Mouse (Mus musculus): ENCODE data around the gene Ccdc34.
A peak's percentile ranks its signal among the peaks of the same experiment; 100 is the strongest.

Gene Ccdc34

GRCm38 (mm10) chr2:110017616-110018505 is at the start of gene Ccdc34:
Gene Ccdc34, plus strand, starts transcription at chr2:110017817.
- DNase-seq (ENCODE audit: low read depth, low spot score): peak; percentile 92

- DNase-seq (ENCODE audit: low read depth, low spot score): no peak
Measured at GRCm38 (mm10) chr2:109969381-109969780, 48.2 kb upstream of the Ccdc34 start.

- no peak for DNase-seq (ENCODE audit: low read depth, low spot score)
Measured at GRCm38 (mm10) chr2:109969926-109970532, 47.6 kb upstream of the Ccdc34 start.

GRCm38 (mm10) chr2:109970744-109971410 is 46.7 kb upstream of the Ccdc34 start:
- DNase-seq (ENCODE audit: low read depth, low spot score): no peak

- no peak for DNase-seq (ENCODE audit: low read depth, low spot score)
Measured at GRCm38 (mm10) chr2:109972310-109972709, 45.3 kb upstream of the Ccdc34 start.

- DNase-seq (ENCODE audit: low read depth, low spot score): no peak
Measured at GRCm38 (mm10) chr2:109972922-109973321, 44.7 kb upstream of the Ccdc34 start.

GRCm38 (mm10) chr2:109974807-109975206 is 42.8 kb upstream of the Ccdc34 start:
- DNase-seq (ENCODE audit: low read depth, low spot score): no peak

GRCm38 (mm10) chr2:109976181-109976580 is 41.4 kb upstream of the Ccdc34 start:
- DNase-seq (ENCODE audit: low read depth, low spot score): no peak

GRCm38 (mm10) chr2:109977322-109977721 is 40.3 kb upstream of the Ccdc34 start:
- DNase-seq (ENCODE audit: low read depth, low spot score): no peak

- no peak for DNase-seq (ENCODE audit: low read depth, low spot score)
Measured at GRCm38 (mm10) chr2:109979209-109979608, 38.4 kb upstream of the Ccdc34 start.

- DNase-seq (ENCODE audit: low read depth, low spot score): no peak
Measured at GRCm38 (mm10) chr2:109983435-109983834, 34.2 kb upstream of the Ccdc34 start.

GRCm38 (mm10) chr2:109984930-109985329 is 32.7 kb upstream of the Ccdc34 start:
- no peak for DNase-seq (ENCODE audit: low read depth, low spot score)

GRCm38 (mm10) chr2:109985560-109985959 is 32.1 kb upstream of the Ccdc34 start:
- DNase-seq (ENCODE audit: low read depth, low spot score): no peak

- no peak for DNase-seq (ENCODE audit: low read depth, low spot score)
Measured at GRCm38 (mm10) chr2:109986036-109986785, 31.4 kb upstream of the Ccdc34 start.

GRCm38 (mm10) chr2:109987946-109988345 is 29.7 kb upstream of the Ccdc34 start:
- DNase-seq (ENCODE audit: low read depth, low spot score): no peak

- no peak for DNase-seq (ENCODE audit: low read depth, low spot score)
Measured at GRCm38 (mm10) chr2:109989196-109989595, 28.4 kb upstream of the Ccdc34 start.

GRCm38 (mm10) chr2:109989679-109990473 is 27.7 kb upstream of the Ccdc34 start:
- DNase-seq (ENCODE audit: low read depth, low spot score): no peak

GRCm38 (mm10) chr2:109991754-109992153 is 25.9 kb upstream of the Ccdc34 start:
- no peak for DNase-seq (ENCODE audit: low read depth, low spot score)

- no peak for DNase-seq (ENCODE audit: low read depth, low spot score)
Measured at GRCm38 (mm10) chr2:109992448-109993073, 25.1 kb upstream of the Ccdc34 start.

- no peak for DNase-seq (ENCODE audit: low read depth, low spot score)
Measured at GRCm38 (mm10) chr2:109993404-109993803, 24.2 kb upstream of the Ccdc34 start.
